Mouse (Mus musculus) kidney, adult 8-10 months (tissue): Measurements from ENCODE around the gene Gpr37.
A peak's percentile ranks its signal among the peaks of the same experiment; 100 is the strongest.

Experiments used
- DNase-seq, 2 experiments: peaks; one replicate each; pipeline ENCODE4 v3.0.0; 2022

The Gpr37 gene

GRCm38 (mm10) chr6:25690629-25691028 lies at the start of gene Gpr37:
TSS of gene Gpr37 (minus strand) at chr6:25690729.
- DNase-seq, result no peak

GRCm38 (mm10) chr6:25736533-25736932 lies 46.0 kb upstream of the Gpr37 start:
- no peak for DNase-seq

- no peak for DNase-seq
These were observed 36.0 kb upstream of the Gpr37 start for GRCm38 (mm10) chr6:25726560-25726959.

- no peak for DNase-seq
These were observed 20.1 kb upstream of the Gpr37 start for GRCm38 (mm10) chr6:25710601-25711000.

GRCm38 (mm10) chr6:25709250-25709895 lies 18.8 kb upstream of the Gpr37 start:
- peak; percentile 1 to 41 for DNase-seq

- DNase-seq, result no peak
These were observed 9.4 kb upstream of the Gpr37 start for GRCm38 (mm10) chr6:25699956-25700355.

- DNase-seq, result no peak
These were observed 284 bp downstream of the Gpr37 start for GRCm38 (mm10) chr6:25690284-25690605.

- peak; percentile 0 to 7 for DNase-seq
These were observed 827 bp downstream of the Gpr37 start for GRCm38 (mm10) chr6:25689520-25690283.

GRCm38 (mm10) chr6:25688927-25689519 lies 1.5 kb downstream of the Gpr37 start:
- no peak for DNase-seq

- DNase-seq, result peak in 1 of 2 experiments; percentile 12
These were observed 3.7 kb downstream of the Gpr37 start for GRCm38 (mm10) chr6:25686760-25687200.

- DNase-seq, result no peak
These were observed 6.1 kb downstream of the Gpr37 start for GRCm38 (mm10) chr6:25684391-25684790.

GRCm38 (mm10) chr6:25675111-25675510 lies 15.4 kb downstream of the Gpr37 start:
- DNase-seq, result no peak

GRCm38 (mm10) chr6:25673801-25674200 lies 16.7 kb downstream of the Gpr37 start:
- no peak for DNase-seq

- DNase-seq, result no peak
These were observed 20.4 kb downstream of the Gpr37 start for GRCm38 (mm10) chr6:25670150-25670549.

GRCm38 (mm10) chr6:25663942-25664341 lies 26.6 kb downstream of the Gpr37 start:
- DNase-seq, result no peak

- DNase-seq, result no peak
These were observed 30.4 kb downstream of the Gpr37 start for GRCm38 (mm10) chr6:25659924-25660675.
